Mouse (Mus musculus) regulatory T cell (primary cell): Measurements from ENCODE around the gene Zc3h4.
"Not testable (repeated sequence)": the region's sequence is repeated elsewhere in the genome, so short reads cannot be mapped to it uniquely, and the experiment has no call there.

Experiments
- in situ Hi-C: fragments of 300-600 bp; cut with MboI, MseI; formaldehyde crosslinking; loops from one replicate; pipeline ENCODE4 v1.15.1; 2025; ENCODE audit warnings: high pct_unique_total_duplicates

Gene Zc3h4

GRCm38 (mm10) chr7:16400689-16401611 lies at the start of gene Zc3h4:
TSS of gene Zc3h4 (plus strand) at chr7:16400910.
- in situ Hi-C loops = no loop called here

GRCm38 (mm10) chr7:16355854-16356594 lies 44.7 kb upstream of the Zc3h4 start:
- in situ Hi-C loops = no loop called here

GRCm38 (mm10) chr7:16357602-16358001 lies 43.1 kb upstream of the Zc3h4 start:
- in situ Hi-C loops = no loop called here

GRCm38 (mm10) chr7:16364319-16364718 lies 36.4 kb upstream of the Zc3h4 start:
- in situ Hi-C loops = no loop called here

GRCm38 (mm10) chr7:16364901-16365500 lies 35.7 kb upstream of the Zc3h4 start:
- in situ Hi-C loops = no loop called here

- in situ Hi-C loops = no loop called here
These were observed 34.5 kb upstream of the Zc3h4 start for GRCm38 (mm10) chr7:16366133-16366646.

- in situ Hi-C loops = no loop called here
These were observed 34.0 kb upstream of the Zc3h4 start for GRCm38 (mm10) chr7:16366669-16367068.

- in situ Hi-C loops = no loop called here
These were observed 31.9 kb upstream of the Zc3h4 start for GRCm38 (mm10) chr7:16368835-16369234.

- in situ Hi-C loops = no loop called here
These were observed 30.1 kb upstream of the Zc3h4 start for GRCm38 (mm10) chr7:16370596-16370995.

- in situ Hi-C loops = no loop called here
These were observed 27.0 kb upstream of the Zc3h4 start for GRCm38 (mm10) chr7:16373719-16374118.

- in situ Hi-C loops = no loop called here
These were observed 25.7 kb upstream of the Zc3h4 start for GRCm38 (mm10) chr7:16374989-16375388.

GRCm38 (mm10) chr7:16376505-16376904 lies 24.2 kb upstream of the Zc3h4 start:
- in situ Hi-C loops = no loop called here

- in situ Hi-C loops = no loop called here
These were observed 13.3 kb upstream of the Zc3h4 start, which contains the start of gene Sae1 for GRCm38 (mm10) chr7:16387160-16388041. TSS of gene Sae1 (minus strand) at chr7:16387806.

- in situ Hi-C loops = not testable (repeated sequence)
These were observed 10.8 kb upstream of the Zc3h4 start for GRCm38 (mm10) chr7:16389942-16390341.

- in situ Hi-C loops = no loop called here
These were observed 7.8 kb upstream of the Zc3h4 start for GRCm38 (mm10) chr7:16392923-16393322.

- in situ Hi-C loops = no loop called here
These were observed 4.8 kb upstream of the Zc3h4 start for GRCm38 (mm10) chr7:16395944-16396343.

GRCm38 (mm10) chr7:16397465-16397864 lies 3.2 kb upstream of the Zc3h4 start:
- in situ Hi-C loops = no loop called here

- in situ Hi-C loops = no loop called here
These were observed 2.2 kb upstream of the Zc3h4 start for GRCm38 (mm10) chr7:16398387-16399050.

- in situ Hi-C loops = no loop called here
These were observed 1.5 kb upstream of the Zc3h4 start for GRCm38 (mm10) chr7:16399098-16399819.
